Mouse (Mus musculus): Measurements from ENCODE around the gene Ccdc91. TPM values are rescaled to one million over a fixed set of nuclear protein-coding genes. Genes with fewer than 3 reads are reported as not detected.

The Ccdc91 gene
- polyA plus RNA-seq, 1 experiment: 20.4 TPM

GRCm38 (mm10) chr6:147507186-147507585 lies 31.6 kb downstream of the Ccdc91 start:
- no peak for TF ChIP-seq MYOD1 (IDR thresholded peaks at IDR 0.05; ENCODE audit: control insufficient read depth, insufficient read length, low read depth)
- TF ChIP-seq MYOG (IDR thresholded peaks at IDR 0.05; ENCODE audit: control insufficient read depth, extremely low read depth, insufficient read length): no peak
- TF ChIP-seq CTCF (IDR thresholded peaks at IDR 0.05; ENCODE audit: control insufficient read depth, insufficient read depth, insufficient read length): no peak
- no peak for TF ChIP-seq CEBPB (IDR thresholded peaks at IDR 0.05; ENCODE audit: low read depth)
- no peak for TF ChIP-seq MAX (IDR thresholded peaks at IDR 0.05)
- TF ChIP-seq FOSL1 (IDR thresholded peaks at IDR 0.05; ENCODE audit: insufficient read depth, low read length, poor library complexity, severe bottlenecking): no peak
- TF ChIP-seq USF1 (IDR thresholded peaks at IDR 0.05; ENCODE audit: low read depth): no peak
- H3K79me2 ChIP-seq (ENCODE audit: control insufficient read depth, insufficient read depth): no peaks in the 10 kb centered on the region
- H3ac ChIP-seq (ENCODE audit: control insufficient read depth, insufficient read length, low read depth): no peak overlapping the region
- no peaks in the 10 kb centered on the region for H3K79me3 ChIP-seq (ENCODE audit: low read depth)
- no peaks in the 10 kb centered on the region for H3K36me3 ChIP-seq (ENCODE audit: control insufficient read depth, insufficient read depth)
- no peak overlapping the region for H3K4me3 ChIP-seq (ENCODE audit: insufficient read depth, poor library complexity, severe bottlenecking)
- no peaks in the 10 kb centered on the region for H3K27me3 ChIP-seq (ENCODE audit: control insufficient read depth, insufficient read depth, insufficient read length)

- Histone ChIP-seq H3ac (ENCODE audit: control insufficient read depth, insufficient read length, low read depth) (no peak overlapping the region), H3K4me3 (ENCODE audit: insufficient read depth, poor library complexity, severe bottlenecking) (no peak overlapping the region), H3K79me3 (ENCODE audit: low read depth) (no peaks in the 10 kb centered on the region), H3K36me3 (ENCODE audit: control insufficient read depth, insufficient read depth) (no peaks in the 10 kb centered on the region), H3K27me3 (ENCODE audit: control insufficient read depth, insufficient read depth, insufficient read length) (no peaks in the 10 kb centered on the region), H3K79me2 (ENCODE audit: control insufficient read depth, insufficient read depth) (no peaks in the 10 kb centered on the region)
- TF ChIP-seq FOSL1 (IDR thresholded peaks at IDR 0.05; ENCODE audit: insufficient read depth, low read length, poor library complexity, severe bottlenecking) (no peak), MYOG (IDR thresholded peaks at IDR 0.05; ENCODE audit: control insufficient read depth, extremely low read depth, insufficient read length) (no peak), MAX (IDR thresholded peaks at IDR 0.05) (no peak), CTCF (IDR thresholded peaks at IDR 0.05; ENCODE audit: control insufficient read depth, insufficient read depth, insufficient read length) (no peak), USF1 (IDR thresholded peaks at IDR 0.05; ENCODE audit: low read depth) (no peak), MYOD1 (IDR thresholded peaks at IDR 0.05; ENCODE audit: control insufficient read depth, insufficient read length, low read depth) (no peak), CEBPB (IDR thresholded peaks at IDR 0.05; ENCODE audit: low read depth) (no peak)
Observed at GRCm38 (mm10) chr6:147510516-147510915, 34.9 kb downstream of the Ccdc91 start.

GRCm38 (mm10) chr6:147517909-147518308 lies 42.3 kb downstream of the Ccdc91 start:
- Histone ChIP-seq H3ac (ENCODE audit: control insufficient read depth, insufficient read length, low read depth) (no peak overlapping the region), H3K79me2 (ENCODE audit: control insufficient read depth, insufficient read depth) (no peaks in the 10 kb centered on the region), H3K36me3 (ENCODE audit: control insufficient read depth, insufficient read depth) (no peaks in the 10 kb centered on the region), H3K79me3 (ENCODE audit: low read depth) (no peaks in the 10 kb centered on the region), H3K4me3 (ENCODE audit: insufficient read depth, poor library complexity, severe bottlenecking) (no peak overlapping the region), H3K27me3 (ENCODE audit: control insufficient read depth, insufficient read depth, insufficient read length) (no peaks in the 10 kb centered on the region)
- TF ChIP-seq CTCF (IDR thresholded peaks at IDR 0.05; ENCODE audit: control insufficient read depth, insufficient read depth, insufficient read length) (no peak), CEBPB (IDR thresholded peaks at IDR 0.05; ENCODE audit: low read depth) (no peak), MAX (IDR thresholded peaks at IDR 0.05) (no peak), USF1 (IDR thresholded peaks at IDR 0.05; ENCODE audit: low read depth) (no peak), FOSL1 (IDR thresholded peaks at IDR 0.05; ENCODE audit: insufficient read depth, low read length, poor library complexity, severe bottlenecking) (no peak), MYOD1 (IDR thresholded peaks at IDR 0.05; ENCODE audit: control insufficient read depth, insufficient read length, low read depth) (no peak), MYOG (IDR thresholded peaks at IDR 0.05; ENCODE audit: control insufficient read depth, extremely low read depth, insufficient read length) (no peak)

GRCm38 (mm10) chr6:147525236-147525635 lies 49.6 kb downstream of the Ccdc91 start:
- Histone ChIP-seq H3K79me3 (ENCODE audit: low read depth) (no peaks in the 10 kb centered on the region), H3K27me3 (ENCODE audit: control insufficient read depth, insufficient read depth, insufficient read length) (no peaks in the 10 kb centered on the region), H3ac (ENCODE audit: control insufficient read depth, insufficient read length, low read depth) (no peak overlapping the region), H3K36me3 (ENCODE audit: control insufficient read depth, insufficient read depth) (no peaks in the 10 kb centered on the region), H3K79me2 (ENCODE audit: control insufficient read depth, insufficient read depth) (no peaks in the 10 kb centered on the region), H3K4me3 (ENCODE audit: insufficient read depth, poor library complexity, severe bottlenecking) (no peak overlapping the region)
- TF ChIP-seq FOSL1 (IDR thresholded peaks at IDR 0.05; ENCODE audit: insufficient read depth, low read length, poor library complexity, severe bottlenecking) (no peak), USF1 (IDR thresholded peaks at IDR 0.05; ENCODE audit: low read depth) (no peak), MYOD1 (IDR thresholded peaks at IDR 0.05; ENCODE audit: control insufficient read depth, insufficient read length, low read depth) (no peak), MAX (IDR thresholded peaks at IDR 0.05) (no peak), MYOG (IDR thresholded peaks at IDR 0.05; ENCODE audit: control insufficient read depth, extremely low read depth, insufficient read length) (no peak), CTCF (IDR thresholded peaks at IDR 0.05; ENCODE audit: control insufficient read depth, insufficient read depth, insufficient read length) (no peak)

- Histone ChIP-seq H3K79me2 (ENCODE audit: control insufficient read depth, insufficient read depth) (no peaks in the 10 kb centered on the region), H3K4me3 (ENCODE audit: insufficient read depth, poor library complexity, severe bottlenecking) (no peak overlapping the region), H3K79me3 (ENCODE audit: low read depth) (no peaks in the 10 kb centered on the region), H3K36me3 (ENCODE audit: control insufficient read depth, insufficient read depth) (no peaks in the 10 kb centered on the region), H3ac (ENCODE audit: control insufficient read depth, insufficient read length, low read depth) (no peak overlapping the region), H3K27me3 (ENCODE audit: control insufficient read depth, insufficient read depth, insufficient read length) (no peaks in the 10 kb centered on the region)
- TF ChIP-seq FOSL1 (IDR thresholded peaks at IDR 0.05; ENCODE audit: insufficient read depth, low read length, poor library complexity, severe bottlenecking): no peak
- no peak for TF ChIP-seq MYOG (IDR thresholded peaks at IDR 0.05; ENCODE audit: control insufficient read depth, extremely low read depth, insufficient read length)
- TF ChIP-seq CEBPB (IDR thresholded peaks at IDR 0.05; ENCODE audit: low read depth): no peak
- TF ChIP-seq USF1 (IDR thresholded peaks at IDR 0.05; ENCODE audit: low read depth): no peak
- no peak for TF ChIP-seq CTCF (IDR thresholded peaks at IDR 0.05; ENCODE audit: control insufficient read depth, insufficient read depth, insufficient read length)
- no peak for TF ChIP-seq MAX (IDR thresholded peaks at IDR 0.05)
- TF ChIP-seq MYOD1 (IDR thresholded peaks at IDR 0.05; ENCODE audit: control insufficient read depth, insufficient read length, low read depth): no peak
Observed at GRCm38 (mm10) chr6:147534971-147535370, 59.3 kb downstream of the Ccdc91 start.

- H3K36me3 ChIP-seq (ENCODE audit: control insufficient read depth, insufficient read depth): no peaks in the 10 kb centered on the region
- no peaks in the 10 kb centered on the region for H3K27me3 ChIP-seq (ENCODE audit: control insufficient read depth, insufficient read depth, insufficient read length)
- no peaks in the 10 kb centered on the region for H3K79me2 ChIP-seq (ENCODE audit: control insufficient read depth, insufficient read depth)
- no peak overlapping the region for H3K4me3 ChIP-seq (ENCODE audit: insufficient read depth, poor library complexity, severe bottlenecking)
- H3ac ChIP-seq (ENCODE audit: control insufficient read depth, insufficient read length, low read depth): no peak overlapping the region
- no peaks in the 10 kb centered on the region for H3K79me3 ChIP-seq (ENCODE audit: low read depth)
- TF ChIP-seq MAX (IDR thresholded peaks at IDR 0.05) (no peak), CTCF (IDR thresholded peaks at IDR 0.05; ENCODE audit: control insufficient read depth, insufficient read depth, insufficient read length) (no peak), FOSL1 (IDR thresholded peaks at IDR 0.05; ENCODE audit: insufficient read depth, low read length, poor library complexity, severe bottlenecking) (no peak), CEBPB (IDR thresholded peaks at IDR 0.05; ENCODE audit: low read depth) (no peak), MYOG (IDR thresholded peaks at IDR 0.05; ENCODE audit: control insufficient read depth, extremely low read depth, insufficient read length) (no peak), USF1 (IDR thresholded peaks at IDR 0.05; ENCODE audit: low read depth) (no peak), MYOD1 (IDR thresholded peaks at IDR 0.05; ENCODE audit: control insufficient read depth, insufficient read length, low read depth) (no peak)
Observed at GRCm38 (mm10) chr6:147538236-147538635, 62.6 kb downstream of the Ccdc91 start.
